Mouse (Mus musculus) forebrain, postnatal 0 days (tissue): Measurements from ENCODE around the gene Wfdc1. TPM values are rescaled to one million over a fixed set of nuclear protein-coding genes. Genes with fewer than 3 reads are reported as not detected.

Experiments
- ATAC-seq: fragments of 200-750 bp; cut with Nextera tagmentation; 2 replicates; pipeline ENCODE4 v1.8.0; 2017; ENCODE audit warnings: mild to moderate bottlenecking, moderate library complexity
- DNase-seq: peaks from one replicate; pipeline ENCODE4 v3.0.0-alpha.2; 2015
- H3K27ac ChIP-seq: fragments of 300-500 bp; sonication (generic); 2 replicates; pipeline ENCODE4 v1.5.1; 2014; ENCODE audit warnings: low read depth, mild to moderate bottlenecking, antibody characterized with exemption, low read length, moderate library complexity, mixed read lengths
- H3K27me3 ChIP-seq: fragments of 300-500 bp; sonication (generic); 2 replicates; pipeline ENCODE4 v1.6.1; 2014; ENCODE audit warnings: mild to moderate bottlenecking, low read length, mixed read lengths; ENCODE audit not compliant: insufficient read depth
- H3K36me3 ChIP-seq: fragments of 300-500 bp; sonication (generic); 2 replicates; pipeline ENCODE4 v1.6.1; 2014; ENCODE audit warnings: mild to moderate bottlenecking, moderate library complexity; ENCODE audit not compliant: insufficient read depth
- H3K4me1 ChIP-seq: fragments of 300-500 bp; sonication (generic); 2 replicates; pipeline ENCODE4 v1.6.1; 2014; ENCODE audit warnings: antibody characterized with exemption; ENCODE audit not compliant: insufficient read depth
- H3K4me2 ChIP-seq: fragments of 300-500 bp; sonication (generic); 2 replicates; pipeline ENCODE4 v1.6.1; 2014; ENCODE audit warnings: low read depth, mild to moderate bottlenecking, moderate library complexity
- H3K4me3 ChIP-seq: fragments of 300-500 bp; sonication (generic); 2 replicates; pipeline ENCODE4 v1.5.1; 2014; ENCODE audit warnings: low read depth, low read length, mixed read lengths
- H3K9ac ChIP-seq: fragments of 300-500 bp; sonication (generic); 2 replicates; pipeline ENCODE4 v1.6.1; 2014; ENCODE audit warnings: mild to moderate bottlenecking
- H3K9me3 ChIP-seq: fragments of 300-500 bp; sonication (generic); 2 replicates; pipeline ENCODE4 v1.6.1; 2016; ENCODE audit warnings: low read length
- CTCF ChIP-seq: sonication (generic); IDR thresholded peaks from 2 replicates; pipeline ENCODE4 v1.5.1; 2016; ENCODE audit warnings: antibody characterized with exemption, control low read depth, low read depth
- WGBS: fragments of 180-500 bp; shearing (Covaris S2); extraction: QIAGEN DNeasy Blood & Tissue Kit; methylation state at CpG from one replicate; pipeline ENCODE4 v1.1.7; 2014; 5-methylcytosine and 5-hydroxymethylcytosine counted together
- polyA plus RNA-seq: library from polyadenylated mRNA; unstranded; fragments of >200 nt; fragmentation: Nextera tagmentation; extraction: Ambion mirVana; gene quantifications from 2 replicates; pipeline ENCODE4 v1.2.1, GENCODE M21; 2015
- total RNA-seq: library from RNA; depleted of rRNA; stranded (reverse); fragments of >200 nt; gene quantifications from 2 replicates; pipeline ENCODE4 v1.2.3, GENCODE M21; 2014; rRNA removed

Gene Wfdc1
- total RNA-seq (8.6 and 8.9 TPM in 2 replicates), polyA plus RNA-seq (8.3 and 9.0 TPM in 2 replicates)

DNA sequence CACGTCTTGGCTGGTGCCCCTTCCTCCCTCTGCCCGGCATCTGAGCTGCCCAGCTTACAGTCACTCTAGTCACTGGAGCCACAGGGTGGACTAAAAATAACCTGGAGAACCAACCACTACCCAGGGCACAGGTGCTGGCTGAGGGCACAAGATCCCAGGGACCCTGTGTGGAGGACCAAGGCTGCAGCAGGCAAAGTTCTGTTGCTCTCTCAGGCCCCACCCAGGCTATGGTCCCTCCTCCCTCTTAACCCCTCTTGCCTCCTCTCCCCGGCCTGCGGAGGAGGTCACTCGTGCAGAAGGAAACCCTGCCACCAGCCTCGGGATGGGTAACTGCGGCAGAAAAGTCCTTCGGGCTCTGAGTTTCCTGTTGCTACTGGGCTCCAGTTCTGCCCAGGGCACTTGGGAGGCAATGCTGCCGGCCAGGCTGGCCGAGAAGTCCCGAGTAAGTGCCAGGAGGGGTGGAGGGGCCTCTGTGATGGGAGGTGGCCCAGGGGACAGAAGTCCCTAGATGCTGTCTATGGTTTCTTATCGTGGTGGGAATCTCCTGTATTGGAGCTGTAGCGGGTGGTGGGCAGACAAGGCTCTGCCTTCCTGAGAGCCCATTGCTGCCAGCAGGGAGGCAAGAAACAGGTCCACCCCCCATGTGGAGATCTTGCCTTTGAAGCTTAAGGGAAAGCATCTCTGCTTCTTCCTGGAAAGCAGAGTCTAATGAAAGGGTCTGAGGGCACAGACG lies at the start of gene Wfdc1:
Wfdc1 (plus strand) TSS at position 147 of the 733 bp plus-strand sequence.
- ATAC-seq (no peak), DNase-seq (no peak)
- 25% methylated on average over 12 of the region's 14 CpGs for WGBS
- TF ChIP-seq CTCF, result no peak
- H3K4me2 ChIP-seq, result no peak within 1 kb of the TSS
- no peaks in the 10 kb centered on the region for H3K27me3 ChIP-seq
- H3K9me3 ChIP-seq, result no peaks in the 10 kb centered on the region
- H3K36me3 ChIP-seq, result no peaks in the 10 kb centered on the region
- no peak within 1 kb of the TSS for H3K9ac ChIP-seq
- no peaks in the 10 kb centered on the region for H3K4me1 ChIP-seq
- no peak within 1 kb of the TSS for H3K27ac ChIP-seq
- H3K4me3 ChIP-seq, result no peak within 1 kb of the TSS

DNA sequence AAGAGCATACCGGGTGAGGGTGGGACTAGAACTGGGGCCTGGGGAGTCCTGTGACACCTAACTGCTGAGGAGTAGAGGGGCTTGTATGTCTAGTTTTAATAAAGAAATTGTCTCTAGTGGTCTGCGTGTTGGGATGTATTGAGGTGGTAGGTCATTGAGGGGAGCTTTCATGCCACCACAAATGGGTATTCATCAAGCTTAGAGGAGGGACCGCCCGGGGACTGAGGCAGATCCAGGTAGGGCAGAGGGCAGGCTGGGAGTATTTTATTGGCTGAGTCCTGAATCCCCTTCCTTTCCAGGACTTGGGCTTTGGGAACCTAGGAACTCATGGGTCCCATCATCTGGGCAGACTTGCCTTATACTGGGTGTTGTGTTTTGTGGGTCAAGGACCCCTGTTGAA lies 49.4 kb upstream of the Wfdc1 start:
- no peak for ATAC-seq
- H3K27ac ChIP-seq, result no peak overlapping the region
- H3K4me3 ChIP-seq, result no peak overlapping the region
- H3K9me3 ChIP-seq, result no peaks in the 10 kb centered on the region
- H3K4me1 ChIP-seq, result no peaks in the 10 kb centered on the region
- no peaks in the 10 kb centered on the region for H3K27me3 ChIP-seq
- TF ChIP-seq CTCF, result no peak
- 88% methylated on average over 4 of the region's 4 CpGs for WGBS
- no peaks in the 10 kb centered on the region for H3K36me3 ChIP-seq
- no peak overlapping the region for H3K9ac ChIP-seq
- DNase-seq, result no peak
- H3K4me2 ChIP-seq, result no peak overlapping the region

DNA sequence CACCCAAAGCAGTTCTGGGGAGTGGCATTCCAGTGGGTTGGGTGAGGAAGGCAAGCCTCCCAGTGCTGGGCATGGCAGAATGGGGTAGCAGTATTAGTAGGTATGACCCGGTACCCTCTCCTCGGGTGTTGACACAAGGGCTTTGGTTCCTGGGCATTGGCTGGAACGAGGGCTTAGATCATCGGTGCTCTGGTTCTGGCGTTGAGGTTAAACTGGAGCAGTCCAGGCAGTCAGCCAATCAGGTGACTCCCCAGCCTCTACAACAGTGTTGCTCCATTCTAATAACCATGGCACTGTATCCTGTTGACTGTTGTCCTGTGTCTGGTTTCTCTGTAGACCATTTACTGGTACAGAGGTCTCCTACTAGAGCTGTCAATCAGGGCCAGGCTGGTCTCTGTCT lies 48.6 kb upstream of the Wfdc1 start:
- H3K27me3 ChIP-seq, result no peaks in the 10 kb centered on the region
- ATAC-seq (no peak), DNase-seq (no peak)
- WGBS, result 89% methylated on average over 5 of the region's 5 CpGs
- H3K4me3 ChIP-seq, result no peak overlapping the region
- TF ChIP-seq CTCF, result no peak
- H3K36me3 ChIP-seq, result no peaks in the 10 kb centered on the region
- H3K27ac ChIP-seq, result no peak overlapping the region
- H3K4me1 ChIP-seq, result no peaks in the 10 kb centered on the region
- no peak overlapping the region for H3K4me2 ChIP-seq
- H3K9ac ChIP-seq, result no peak overlapping the region
- H3K9me3 ChIP-seq, result no peaks in the 10 kb centered on the region

DNA sequence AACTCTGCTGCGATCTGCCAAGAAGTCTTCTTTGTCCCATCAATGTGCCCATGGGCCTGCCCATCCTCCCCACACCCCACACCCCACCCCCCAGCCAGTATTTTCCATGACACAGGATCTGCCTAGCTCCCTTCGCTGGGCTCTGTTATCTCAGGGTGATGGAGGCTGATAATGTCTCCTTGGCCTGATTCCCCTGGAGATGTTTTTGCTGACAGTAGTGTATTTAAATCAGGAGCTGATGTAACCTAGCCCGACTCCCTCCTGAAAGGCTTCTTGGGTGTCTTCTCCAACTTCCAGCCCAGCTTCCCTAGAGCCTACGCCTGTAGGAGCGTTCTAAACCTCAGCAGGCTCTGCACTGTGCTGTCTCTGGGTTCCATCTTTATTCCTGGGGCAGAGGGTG lies 47.3 kb upstream of the Wfdc1 start:
- WGBS, result 65% methylated on average over 5 of the region's 5 CpGs

DNA sequence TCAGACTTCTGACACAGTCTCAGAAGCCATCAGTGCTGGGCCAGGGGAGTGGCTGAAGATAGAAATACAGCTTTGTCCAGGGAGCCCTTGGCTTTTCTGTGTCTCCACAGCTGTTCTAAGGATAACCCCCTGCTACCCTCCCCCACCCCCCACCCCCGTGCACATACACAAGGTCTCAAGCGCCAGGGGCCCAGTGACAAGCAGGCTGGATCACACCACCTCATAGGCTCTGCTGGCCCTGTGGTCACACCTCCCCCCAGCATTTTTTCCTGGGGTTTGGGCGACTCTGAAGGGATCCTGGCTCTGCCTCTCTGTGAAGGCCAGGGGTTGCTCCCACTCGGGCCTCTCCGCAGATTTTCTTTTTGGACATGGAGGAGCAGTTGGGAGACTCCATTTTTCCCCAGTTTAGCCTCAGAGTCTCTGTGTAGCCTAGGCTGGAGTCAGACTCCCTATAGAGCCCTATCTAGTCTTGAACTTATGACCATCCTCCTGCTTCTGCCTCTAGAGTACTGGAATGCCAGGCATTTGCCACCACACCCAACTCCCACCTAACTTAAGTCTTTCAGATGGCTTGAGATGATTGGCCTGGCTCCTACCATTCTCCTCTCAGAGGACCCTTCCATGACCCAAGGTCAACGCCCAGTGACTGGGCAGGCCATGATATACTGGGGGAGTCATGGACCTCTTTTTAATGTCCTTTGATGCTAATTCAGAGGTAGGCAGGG lies 45.9 kb upstream of the Wfdc1 start:
- TF ChIP-seq CTCF, result no peak
- DNase-seq, result no peak
- no peak overlapping the region for H3K9ac ChIP-seq
- H3K36me3 ChIP-seq, result no peaks in the 10 kb centered on the region
- no peak overlapping the region for H3K4me2 ChIP-seq
- H3K27ac ChIP-seq, result no peak overlapping the region
- no peak for ATAC-seq
- no peaks in the 10 kb centered on the region for H3K27me3 ChIP-seq
- H3K4me1 ChIP-seq, result no peaks in the 10 kb centered on the region
- WGBS, result 75% methylated on average over 6 of the region's 6 CpGs
- no peaks in the 10 kb centered on the region for H3K9me3 ChIP-seq
- H3K4me3 ChIP-seq, result no peak overlapping the region

More for the DNA sequence above, 47.3 kb upstream of the Wfdc1 start:
- Histone ChIP-seq H3K9me3 (no peaks in the 10 kb centered on the region), H3K4me2 (no peak overlapping the region), H3K4me3 (no peak overlapping the region), H3K9ac (no peak overlapping the region), H3K36me3 (no peaks in the 10 kb centered on the region), H3K27me3 (no peaks in the 10 kb centered on the region), H3K4me1 (no peaks in the 10 kb centered on the region), H3K27ac (no peak overlapping the region)
- no peak for DNase-seq
- no peak for TF ChIP-seq CTCF
- ATAC-seq, result no peak

DNA sequence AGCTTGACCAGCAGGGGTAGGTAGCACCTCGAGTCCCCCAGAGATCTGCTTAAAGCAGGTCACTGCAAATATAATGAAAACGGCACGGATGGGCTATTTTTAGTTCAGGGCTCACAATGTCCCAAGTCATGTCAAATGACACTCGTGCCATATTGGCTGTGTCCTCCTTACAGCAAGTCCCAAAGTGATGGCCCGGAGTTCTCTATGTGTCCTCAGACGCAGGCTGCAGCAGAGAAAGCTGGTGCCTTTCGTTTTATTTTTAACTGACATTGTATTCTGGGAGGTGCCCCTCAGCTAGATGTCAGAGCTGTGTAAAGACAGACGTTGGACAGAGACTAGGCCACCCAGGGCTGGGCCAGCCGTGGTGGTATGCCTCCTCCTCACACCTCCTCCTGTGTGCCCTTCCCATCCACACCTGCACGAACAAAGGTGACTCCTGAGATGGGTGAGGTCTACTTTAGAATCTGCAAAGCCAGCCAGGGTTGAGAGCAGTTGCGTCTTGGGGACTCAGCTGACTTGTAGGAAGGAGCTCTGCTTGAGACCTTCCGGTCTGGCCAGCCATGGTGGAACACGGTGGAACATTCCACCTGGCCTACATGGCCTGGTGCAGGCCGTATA lies 45.2 kb upstream of the Wfdc1 start:
- H3K9me3 ChIP-seq, result no peaks in the 10 kb centered on the region
- no peaks in the 10 kb centered on the region for H3K27me3 ChIP-seq
- H3K9ac ChIP-seq, result no peak overlapping the region
- no peak overlapping the region for H3K27ac ChIP-seq
- 85% methylated on average over 14 of the region's 14 CpGs for WGBS
- H3K4me3 ChIP-seq, result no peak overlapping the region
- H3K4me1 ChIP-seq, result no peaks in the 10 kb centered on the region
- ATAC-seq, result no peak
- no peaks in the 10 kb centered on the region for H3K36me3 ChIP-seq
- H3K4me2 ChIP-seq, result no peak overlapping the region
- DNase-seq, result no peak
- no peak for TF ChIP-seq CTCF

DNA sequence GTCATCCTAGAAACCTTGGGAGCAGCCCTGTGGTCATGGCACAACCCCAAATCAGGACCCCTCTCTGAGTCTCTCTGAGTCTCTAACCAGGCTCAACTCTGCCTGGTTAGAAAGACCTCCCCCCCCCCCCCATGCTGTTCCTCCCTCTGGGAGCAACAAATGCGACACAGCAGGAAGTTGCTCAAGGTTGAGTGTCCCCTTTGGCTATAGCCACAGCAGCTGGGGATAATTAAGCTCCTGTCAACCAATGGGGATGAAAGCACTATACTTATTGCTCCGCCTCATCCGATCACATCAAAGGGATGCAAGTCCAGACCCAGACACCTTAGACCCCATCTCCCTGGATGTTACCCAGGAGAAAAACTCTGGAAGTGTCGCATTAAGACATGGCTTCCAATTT lies 43.6 kb upstream of the Wfdc1 start:
- H3K4me2 ChIP-seq, result no peak overlapping the region
- 59% methylated on average over 4 of the region's 4 CpGs for WGBS
- H3K27ac ChIP-seq, result no peak overlapping the region
- H3K36me3 ChIP-seq, result no peaks in the 10 kb centered on the region
- no peak overlapping the region for H3K4me3 ChIP-seq
- no peaks in the 10 kb centered on the region for H3K9me3 ChIP-seq
- no peaks in the 10 kb centered on the region for H3K27me3 ChIP-seq
- TF ChIP-seq CTCF, result no peak
- H3K9ac ChIP-seq, result no peak overlapping the region
- DNase-seq (no peak), ATAC-seq (no peak)
- no peaks in the 10 kb centered on the region for H3K4me1 ChIP-seq
